Mouse (Mus musculus): ENCODE measurements at regions not wholly inside any gene's neighbourhood (a gene's known extent, or its start where the extent isn't known, plus 50 kb on each side); places are given as distances from the start of the nearest gene placed in this dataset.
A peak's percentile ranks its signal among the peaks of the same experiment; 100 is the strongest.

DNA sequence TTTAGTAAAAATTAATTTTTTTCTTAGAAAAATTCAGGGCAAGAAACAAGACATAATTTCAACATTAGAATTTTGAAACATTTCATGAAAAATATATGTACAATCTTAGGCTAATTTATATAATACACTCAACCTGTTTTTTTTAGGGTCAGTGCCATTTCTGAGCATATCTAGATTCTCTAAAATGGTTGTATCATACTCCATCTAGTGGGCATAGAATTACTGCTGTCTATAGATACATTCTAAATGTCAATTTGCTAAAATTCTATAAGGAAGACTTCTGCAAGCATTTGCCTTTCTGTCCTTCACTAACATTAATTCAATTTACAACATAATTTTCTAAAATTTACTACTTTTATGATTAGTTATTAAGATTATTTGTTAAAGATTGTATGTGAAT lies 507.7 kb downstream of the Zbbx start:
- DNase-seq: no peak

DNA sequence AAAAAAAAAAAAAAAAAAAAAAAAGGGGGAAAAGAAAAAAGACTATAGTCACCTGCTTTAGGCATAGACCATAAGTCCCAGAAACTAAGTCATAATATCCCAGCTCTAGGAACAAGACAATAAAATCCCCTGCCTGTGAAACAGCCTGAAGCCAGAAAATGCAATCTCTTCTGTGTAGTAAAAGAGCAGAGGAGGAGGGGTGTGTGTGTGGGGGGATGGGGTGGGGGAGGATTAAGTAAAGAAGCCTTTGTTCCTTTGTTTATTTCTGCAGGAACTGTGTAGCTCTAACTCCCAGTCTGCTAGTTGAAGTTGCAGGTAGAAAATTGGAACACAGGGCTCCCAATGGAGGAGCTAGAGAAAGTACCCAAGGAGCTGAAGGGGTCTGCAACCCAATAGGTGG lies 532.2 kb downstream of the Zbbx start:
- DNase-seq: no peak

DNA sequence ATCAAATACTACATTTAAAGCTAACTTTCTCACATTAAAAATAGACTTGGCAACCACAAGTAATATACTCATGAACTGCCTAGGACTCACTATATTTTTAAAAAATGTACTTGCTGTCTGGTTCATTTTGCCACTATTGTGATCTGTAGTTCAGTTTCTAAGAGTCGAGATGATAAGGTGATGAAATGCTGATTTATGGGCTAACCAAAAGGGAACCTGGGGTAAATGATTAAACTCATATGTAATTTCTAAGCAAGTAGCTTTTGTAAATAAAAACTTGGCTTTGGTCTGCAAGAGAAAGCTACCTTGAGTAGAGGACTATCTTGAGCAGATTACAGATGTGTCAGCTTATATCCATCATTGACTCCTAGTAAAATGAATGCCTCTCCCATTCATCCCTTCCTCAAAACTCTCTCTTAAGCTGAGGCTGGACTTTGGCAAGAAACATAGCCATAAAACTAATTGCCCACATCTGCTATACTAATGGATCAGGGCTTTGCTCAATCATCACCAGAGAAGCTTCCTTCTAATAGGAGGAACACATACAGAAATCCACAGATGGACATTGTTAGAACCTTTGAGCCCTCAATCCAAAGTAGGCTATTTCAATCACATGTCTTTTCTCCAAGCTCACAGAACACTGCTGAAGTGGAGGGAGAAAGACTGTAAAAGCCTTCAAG lies 563.4 kb downstream of the Zbbx start:
- no peak for DNase-seq

DNA sequence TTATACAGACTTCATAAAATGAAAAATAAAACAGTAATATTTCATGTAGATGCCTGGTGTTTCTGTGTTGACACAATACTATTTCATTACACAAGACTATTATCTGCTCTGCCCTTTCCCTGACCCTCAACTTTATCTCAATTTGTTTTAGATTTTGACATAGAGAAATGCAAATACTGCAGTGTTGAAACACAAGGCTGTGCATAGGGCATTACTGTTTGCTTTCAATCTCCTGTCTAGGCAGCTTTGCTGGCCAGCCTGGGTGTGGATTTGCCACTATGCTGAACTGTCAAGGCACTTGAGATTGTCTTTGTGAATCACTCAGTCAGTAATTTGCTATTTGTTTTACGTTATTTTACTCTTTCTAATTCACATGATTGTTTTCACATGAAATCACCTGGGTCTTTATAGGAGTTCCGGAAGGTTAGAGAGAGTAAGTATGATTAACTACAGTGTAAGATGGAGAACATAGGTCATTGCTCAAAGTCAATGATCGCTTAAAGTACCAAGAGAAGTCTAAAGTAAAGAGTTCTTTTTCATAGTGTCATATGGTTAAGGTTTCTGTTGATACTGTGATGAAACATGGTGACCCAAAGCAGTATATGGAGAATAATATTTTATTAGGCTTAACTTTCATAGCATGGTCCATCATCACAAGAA lies 576.0 kb downstream of the Zbbx start:
- DNase-seq: no peak

DNA sequence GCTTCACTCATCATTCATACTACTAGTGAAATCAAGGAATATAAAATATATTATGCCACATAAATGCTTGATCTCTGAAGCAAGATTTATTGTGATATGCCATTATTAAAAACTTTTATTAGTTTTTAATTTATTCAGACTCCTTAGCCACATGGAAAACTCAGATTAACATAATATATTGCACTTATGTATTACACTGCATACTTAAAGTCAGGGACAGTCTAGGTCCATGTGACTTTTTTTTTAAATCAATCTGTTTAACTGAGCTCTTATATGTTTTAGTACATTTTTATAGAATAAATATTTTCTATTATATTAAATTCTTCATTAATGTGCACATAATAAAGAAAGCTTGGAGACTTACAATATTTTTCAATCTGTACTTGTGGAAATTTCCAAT lies 599.7 kb downstream of the Zbbx start:
- DNase-seq: no peak

DNA sequence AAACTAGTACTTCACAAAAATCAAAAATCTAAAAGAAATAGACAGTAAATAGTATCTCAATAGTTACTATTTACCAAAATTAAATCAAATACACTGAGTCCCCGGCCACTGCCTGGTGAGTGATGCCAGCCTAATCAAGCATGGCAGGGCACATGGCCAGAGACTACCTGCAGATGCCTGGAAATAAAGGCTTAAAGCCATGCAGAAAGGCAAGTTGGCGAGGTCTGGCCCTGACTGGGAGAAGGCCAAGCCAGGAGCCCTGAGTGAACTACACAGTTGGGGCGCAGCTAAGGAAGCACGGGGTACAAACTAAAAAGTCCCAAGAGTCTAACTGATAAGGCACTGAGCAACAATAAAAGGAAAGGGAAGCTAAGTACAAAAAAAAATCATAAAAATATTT lies 630.0 kb downstream of the Zbbx start:
- no peak for DNase-seq

DNA sequence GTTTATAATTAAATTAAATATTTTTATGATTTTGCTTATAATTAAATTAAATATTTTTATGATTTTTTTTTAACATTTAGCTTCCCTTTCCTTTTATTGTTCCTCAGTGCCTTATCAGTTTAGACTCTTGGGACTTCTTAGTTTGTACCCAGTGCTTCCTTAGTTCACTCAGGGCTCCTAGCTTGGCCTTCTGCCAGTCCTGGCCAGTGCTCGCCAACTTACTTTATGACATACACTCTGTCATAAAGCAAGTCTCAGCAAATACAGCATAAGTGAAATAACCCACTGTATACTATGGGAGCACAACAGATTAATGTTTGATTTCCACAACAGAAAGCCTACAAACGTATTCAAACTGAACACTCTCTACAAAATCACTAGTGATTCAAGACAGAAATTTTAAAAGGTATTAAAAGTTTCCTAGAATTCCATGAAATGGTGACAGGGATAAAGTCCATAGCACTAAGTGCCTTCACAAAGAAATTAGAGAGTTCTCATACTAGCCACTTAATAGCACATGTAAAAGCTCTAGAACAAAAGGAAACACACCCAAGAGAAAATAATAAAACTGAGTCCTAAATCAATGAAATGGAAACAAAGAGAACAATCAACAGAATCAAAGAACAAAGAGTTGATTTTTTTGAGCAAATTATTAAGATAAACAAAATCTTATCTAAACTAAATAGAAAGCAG lies 630.7 kb downstream of the Zbbx start:
- DNase-seq: peak; percentile 8

DNA sequence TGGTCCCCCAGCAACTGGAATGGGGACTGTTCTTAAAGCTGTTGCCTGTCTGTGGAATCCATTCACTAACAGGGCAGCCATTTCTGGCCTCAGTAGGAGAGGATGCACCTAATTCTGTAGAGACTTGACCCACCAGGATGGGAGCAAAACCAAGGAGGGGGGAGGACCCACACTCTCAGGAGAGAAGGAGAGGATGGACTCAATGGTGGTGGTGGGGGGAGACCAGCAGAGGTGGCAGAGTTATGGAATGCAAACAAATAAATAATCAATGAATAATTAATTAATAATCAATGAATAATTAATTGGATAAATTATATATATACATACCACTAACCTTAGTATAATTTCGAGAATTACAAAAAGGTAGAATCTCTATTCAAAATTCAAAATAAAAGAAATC lies 681.1 kb downstream of the Zbbx start:
- DNase-seq: no peak
